Mouse (Mus musculus): ENCODE results near the gene Triml2. TPM values are rescaled to one million over a fixed set of nuclear protein-coding genes. Genes with fewer than 3 reads are reported as not detected.

Triml2 gene
- not detected in 2 replicates for total RNA-seq (2015; ENCODE audit: low replicate concordance)
- not detected in 2 replicates for total RNA-seq (2017; ENCODE audit: low replicate concordance)

GRCm38 (mm10) chr8:43180054-43180690 is at the start of gene Triml2:
Gene Triml2, plus strand, starts transcription at chr8:43180541.
- ATAC-seq (replicated peaks; ENCODE audit: low FRiP score, poor library complexity, severe bottlenecking): no peak

- no peak for ATAC-seq (replicated peaks; ENCODE audit: low FRiP score, poor library complexity, severe bottlenecking)
Measured at GRCm38 (mm10) chr8:43141386-43141785, 39.0 kb upstream of the Triml2 start, which contains the start of gene Triml1. Gene Triml1, minus strand, starts transcription at chr8:43141486.

GRCm38 (mm10) chr8:43149307-43149706 is 31.0 kb upstream of the Triml2 start:
- ATAC-seq (replicated peaks; ENCODE audit: low FRiP score, poor library complexity, severe bottlenecking): no peak

GRCm38 (mm10) chr8:43163255-43163654 is 17.1 kb upstream of the Triml2 start:
- ATAC-seq (replicated peaks; ENCODE audit: low FRiP score, poor library complexity, severe bottlenecking): no peak

- ATAC-seq (replicated peaks; ENCODE audit: low FRiP score, poor library complexity, severe bottlenecking): no peak
Measured at GRCm38 (mm10) chr8:43164453-43164852, 15.9 kb upstream of the Triml2 start.

- ATAC-seq (replicated peaks; ENCODE audit: low FRiP score, poor library complexity, severe bottlenecking): no peak
Measured at GRCm38 (mm10) chr8:43168083-43168482, 12.3 kb upstream of the Triml2 start.

GRCm38 (mm10) chr8:43169249-43169755 is 11.0 kb upstream of the Triml2 start:
- ATAC-seq (replicated peaks; ENCODE audit: low FRiP score, poor library complexity, severe bottlenecking): no peak

- ATAC-seq (replicated peaks; ENCODE audit: low FRiP score, poor library complexity, severe bottlenecking): no peak
Measured at GRCm38 (mm10) chr8:43176766-43177486, 3.4 kb upstream of the Triml2 start.

- no peak for ATAC-seq (replicated peaks; ENCODE audit: low FRiP score, poor library complexity, severe bottlenecking)
Measured at GRCm38 (mm10) chr8:43178263-43178662, 2.1 kb upstream of the Triml2 start.

GRCm38 (mm10) chr8:43179189-43179588 is 1.2 kb upstream of the Triml2 start:
- no peak for ATAC-seq (replicated peaks; ENCODE audit: low FRiP score, poor library complexity, severe bottlenecking)

- no peak for ATAC-seq (replicated peaks; ENCODE audit: low FRiP score, poor library complexity, severe bottlenecking)
Measured at GRCm38 (mm10) chr8:43182281-43182680, 1.9 kb downstream of the Triml2 start.

GRCm38 (mm10) chr8:43215554-43215953 is 35.2 kb downstream of the Triml2 start:
- ATAC-seq (replicated peaks; ENCODE audit: low FRiP score, poor library complexity, severe bottlenecking): no peak

- ATAC-seq (replicated peaks; ENCODE audit: low FRiP score, poor library complexity, severe bottlenecking): no peak
Measured at GRCm38 (mm10) chr8:43243326-43243725, 63.0 kb downstream of the Triml2 start.

Other genes with a start within 250 kb of the Triml2 start
- not detected in 2 replicates for gene Triml1, start 39.1 kb upstream of the Triml2 start, total RNA-seq (2015; ENCODE audit: low replicate concordance)
- 0.42 TPM in 1 of 2 replicates, not detected in the other for gene Triml1, start 39.1 kb upstream of the Triml2 start, total RNA-seq (2017; ENCODE audit: low replicate concordance)
- not detected in 2 replicates for gene Zfp42, start 126.4 kb downstream of the Triml2 start, total RNA-seq (2015; ENCODE audit: low replicate concordance)
- gene Zfp42, start 126.4 kb downstream of the Triml2 start, total RNA-seq (2017; ENCODE audit: low replicate concordance): 0.98 TPM in 1 of 2 replicates, not detected in the other

Measured in erythroblast, adult 5-6 weeks (primary cell).